Mouse (Mus musculus) left cerebral cortex, adult 11 months (tissue): ENCODE data around the gene Cenpp.

ENCODE experiments used
- DNase-seq: peaks from one replicate; pipeline ENCODE4 v3.0.0; 2022; ENCODE audit warnings: low spot score

The Cenpp gene

DNA sequence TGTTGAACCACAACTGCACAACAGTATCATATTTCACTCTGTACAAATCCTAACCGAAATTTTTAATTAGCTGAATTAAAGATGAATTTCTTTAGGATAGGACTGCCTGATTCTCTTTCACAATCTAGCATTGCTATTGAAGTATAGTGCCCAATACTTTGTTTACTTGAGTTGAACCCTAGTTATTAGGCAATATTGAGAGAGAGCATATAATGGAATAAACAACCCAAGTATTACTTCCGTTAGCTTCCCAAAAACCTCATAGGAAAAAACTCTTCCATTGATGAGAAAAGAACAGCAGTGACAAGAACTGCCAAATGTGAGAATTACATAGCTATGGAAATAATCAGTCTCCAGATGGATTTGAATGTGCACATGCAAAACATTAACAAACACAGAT, 126.3 kb downstream of the Cenpp start:
- no peak for DNase-seq

GRCm38 (mm10) chr13:49518761-49519160, 133.8 kb downstream of the Cenpp start:
- DNase-seq = no peak

DNA sequence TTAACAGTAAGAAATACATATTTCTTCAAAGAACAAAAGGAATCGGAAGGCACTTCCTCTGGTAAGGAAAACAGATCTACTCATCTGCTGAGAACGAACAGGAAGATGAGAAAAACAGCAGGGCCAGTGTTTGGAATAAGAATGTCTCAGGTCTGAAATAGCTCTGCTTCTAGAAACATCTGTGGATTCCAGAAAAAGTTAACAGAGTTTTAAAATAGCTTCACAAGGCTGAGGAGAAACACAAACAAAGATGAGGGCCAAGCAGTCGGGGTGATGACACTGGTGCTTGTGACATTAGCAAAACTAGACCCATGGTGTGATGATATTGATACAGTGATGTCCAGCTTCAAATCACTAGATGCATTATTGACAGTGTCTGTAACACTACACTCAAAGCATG, 145.4 kb downstream of the Cenpp start:
- DNase-seq = no peak

GRCm38 (mm10) chr13:49505776-49506175, 146.8 kb downstream of the Cenpp start:
- DNase-seq = no peak

DNA sequence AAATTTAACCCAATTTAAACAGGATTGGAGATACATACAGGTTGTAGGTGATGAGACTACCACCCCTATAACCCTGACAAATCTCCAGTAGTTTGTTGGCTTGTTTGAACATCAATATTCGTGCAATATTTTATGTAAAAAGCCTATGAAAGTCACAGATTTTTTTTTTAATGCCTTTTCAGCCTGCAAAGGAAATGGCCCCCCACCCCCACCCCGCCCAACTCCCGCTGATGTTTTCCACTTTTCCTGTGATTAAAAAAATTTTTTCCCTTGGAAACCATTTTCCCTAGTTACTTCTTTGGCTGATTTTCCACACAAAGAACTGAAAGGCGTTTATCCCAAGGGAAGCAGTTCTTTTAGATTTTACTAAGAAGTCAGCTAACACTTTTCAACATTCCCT, 148.1 kb downstream of the Cenpp start, which contains the start of gene Ecm2:
TSS of gene Ecm2 (plus strand) at position 301 of the 400 bp plus-strand sequence.
- no peak for DNase-seq

GRCm38 (mm10) chr13:49492376-49493368, 159.9 kb downstream of the Cenpp start, which contains the start of gene Tes3-ps:
TSS of gene Tes3-ps (plus strand) at chr13:49493318.
- no peak for DNase-seq

DNA sequence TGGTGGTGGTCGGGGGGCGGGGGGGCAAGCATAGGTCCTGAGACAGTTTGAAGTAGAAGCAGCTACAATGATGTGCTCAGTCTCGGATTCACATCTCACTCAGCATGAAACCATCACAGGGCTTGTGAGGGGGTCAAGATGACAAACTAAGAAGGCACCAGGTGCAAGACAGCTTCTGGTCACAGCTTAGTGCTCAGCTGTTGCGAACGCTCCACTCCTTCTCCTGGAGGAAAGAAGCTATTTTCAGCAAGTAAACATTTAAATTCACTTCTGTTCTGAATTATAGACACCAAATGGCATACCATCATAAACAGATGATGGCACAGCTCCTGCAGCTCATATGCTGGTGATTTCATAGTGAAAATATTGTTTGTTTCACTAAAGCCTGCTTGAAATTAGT, 167.2 kb downstream of the Cenpp start:
- no peak for DNase-seq

DNA sequence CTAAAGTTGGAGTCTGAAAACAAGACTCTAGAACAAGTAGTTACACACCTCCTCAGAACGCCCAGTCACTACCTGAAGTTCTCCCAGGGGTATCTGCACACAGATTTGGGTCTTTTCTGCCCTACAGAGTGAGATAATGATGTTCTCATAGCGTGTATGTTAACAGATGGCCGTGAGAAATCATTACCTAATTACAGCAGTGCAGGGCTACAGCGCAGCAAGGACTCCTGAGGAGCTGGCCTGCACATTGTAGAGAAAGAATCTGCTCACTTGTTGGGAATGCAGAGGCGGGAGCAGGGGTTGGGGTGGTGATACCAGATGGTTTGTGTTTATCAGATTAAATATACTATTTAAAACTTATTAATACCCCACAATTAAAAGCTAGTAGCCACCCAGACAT, 172.0 kb downstream of the Cenpp start:
- no peak for DNase-seq

GRCm38 (mm10) chr13:49480057-49480456, 172.5 kb downstream of the Cenpp start:
- DNase-seq = no peak

- no peak for DNase-seq
Observed at GRCm38 (mm10) chr13:49479399-49479798, 173.2 kb downstream of the Cenpp start.

DNA sequence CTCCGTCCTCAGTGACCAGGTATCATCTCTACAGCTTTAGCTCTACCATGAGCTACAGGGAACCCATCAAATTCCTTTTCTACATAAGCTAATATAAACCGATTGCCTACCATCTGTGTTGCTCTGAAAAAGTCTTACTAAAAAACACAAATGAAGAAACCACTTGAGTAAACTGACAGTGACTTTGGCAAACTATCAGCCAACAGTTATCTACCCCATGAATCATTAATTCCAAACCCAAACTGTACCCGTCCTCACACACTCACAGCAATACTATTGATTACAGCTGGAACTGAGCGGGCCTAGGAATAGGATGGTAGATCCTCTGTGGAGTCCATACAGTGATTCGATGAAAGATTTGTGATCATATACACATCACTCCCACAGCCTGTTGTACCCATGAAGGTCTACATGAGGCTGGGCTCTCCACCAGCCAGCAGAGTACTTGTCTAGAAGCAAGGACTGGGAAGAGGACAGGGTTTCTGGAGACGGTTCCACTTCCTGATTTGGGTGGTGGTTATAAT, 173.7 kb downstream of the Cenpp start:
- no peak for DNase-seq

GRCm38 (mm10) chr13:49477887-49478286, 174.7 kb downstream of the Cenpp start:
- DNase-seq = no peak

GRCm38 (mm10) chr13:49472676-49473005, 179.9 kb downstream of the Cenpp start:
- DNase-seq = no peak

- DNase-seq = no peak
Observed at GRCm38 (mm10) chr13:49471981-49472675, 180.5 kb downstream of the Cenpp start.

DNA sequence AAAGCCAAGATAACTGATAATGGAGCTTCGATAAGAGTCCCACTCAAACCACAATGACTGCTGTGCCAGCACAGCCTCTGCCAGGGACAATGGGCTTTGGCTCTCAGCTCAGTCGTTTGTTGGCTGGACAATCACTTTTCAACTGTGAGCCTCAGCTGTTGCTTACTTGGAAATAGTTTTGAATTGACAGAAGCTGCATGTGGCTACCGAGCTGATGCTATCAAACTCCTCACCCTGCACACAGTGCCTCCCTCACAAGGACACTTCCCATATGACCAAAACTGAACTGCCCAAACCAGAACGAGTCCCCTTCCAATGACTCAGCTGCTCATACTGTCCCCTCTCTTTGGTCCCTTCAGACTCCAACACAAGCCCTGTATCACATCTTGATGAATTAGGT, 181.8 kb downstream of the Cenpp start:
- DNase-seq = no peak

- no peak for DNase-seq
Observed at GRCm38 (mm10) chr13:49470319-49470718, 182.3 kb downstream of the Cenpp start.

- DNase-seq = no peak
Observed at GRCm38 (mm10) chr13:49469002-49469401, 183.6 kb downstream of the Cenpp start.

- DNase-seq = no peak
Observed at GRCm38 (mm10) chr13:49467585-49467984, 185.0 kb downstream of the Cenpp start.

DNA sequence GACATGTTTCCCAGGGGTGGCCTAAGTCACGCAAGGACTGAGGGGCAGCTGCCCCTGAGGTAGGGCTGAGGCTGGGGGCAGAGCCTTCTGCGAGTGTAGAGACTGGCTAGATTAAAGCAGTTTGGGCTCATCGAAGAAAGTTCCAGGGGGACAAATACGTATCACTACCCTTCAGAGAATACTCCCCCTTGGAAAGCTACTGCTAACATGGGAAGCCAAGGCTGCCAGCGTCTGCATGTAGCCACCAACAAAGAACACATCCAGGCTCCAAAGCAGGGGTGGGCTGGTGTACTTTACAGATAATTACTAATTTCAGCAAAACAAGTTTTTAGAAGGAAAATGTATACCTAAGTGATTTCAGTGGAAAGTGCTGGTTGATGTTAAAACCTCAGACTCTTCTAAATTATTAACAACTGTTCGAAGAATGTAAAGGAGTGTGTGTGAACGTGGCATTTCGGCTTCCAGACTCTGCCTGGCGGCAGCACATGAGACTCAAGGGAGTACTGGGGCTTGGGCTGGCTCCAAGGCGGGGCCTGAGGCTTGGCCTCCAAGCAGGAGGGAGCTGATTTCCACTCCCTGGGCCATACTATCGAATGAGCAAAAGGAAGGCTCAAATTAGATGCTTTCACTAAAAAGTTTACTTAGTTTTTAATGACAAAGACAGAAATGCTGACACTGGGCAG, 186.1 kb downstream of the Cenpp start:
- no peak for DNase-seq

DNA sequence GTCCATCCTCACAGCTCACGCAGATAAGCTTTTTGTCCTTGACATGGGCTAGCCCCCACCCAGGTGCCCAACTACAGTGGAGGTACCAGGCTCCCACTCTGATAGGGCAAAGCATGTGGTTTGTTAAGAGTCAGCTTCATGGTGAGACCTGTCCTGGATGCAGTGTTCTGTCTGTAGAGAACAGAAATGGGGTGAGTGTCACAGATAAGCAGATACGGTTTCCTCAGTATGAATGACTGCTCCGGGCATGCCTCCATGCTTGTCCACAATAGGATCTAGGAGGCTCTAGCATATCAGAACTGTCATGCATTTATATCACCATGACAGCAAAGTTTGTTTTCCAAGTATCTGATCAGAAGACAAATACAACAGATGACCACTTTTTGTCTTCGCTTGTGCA, 186.7 kb downstream of the Cenpp start:
- DNase-seq = no peak

DNA sequence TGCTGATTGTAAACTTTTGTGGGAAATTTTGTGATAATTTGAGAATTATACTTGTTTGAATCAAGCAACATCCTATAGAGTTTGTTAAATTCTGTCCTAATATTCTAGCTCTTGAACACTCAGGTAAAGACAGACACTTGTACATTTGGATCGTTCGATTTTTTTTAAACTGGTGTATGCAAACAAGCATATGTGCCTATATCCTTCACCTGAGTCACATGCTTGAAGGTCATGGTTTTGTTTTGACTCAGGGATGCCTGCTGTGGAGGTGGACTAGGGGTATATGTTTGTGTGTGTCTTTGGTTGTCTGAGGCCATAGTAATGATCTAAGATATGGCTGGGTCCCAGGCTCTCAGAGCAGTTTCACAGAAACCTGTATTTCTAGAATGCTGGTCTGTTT, 189.7 kb downstream of the Cenpp start:
- DNase-seq = no peak

GRCm38 (mm10) chr13:49461458-49462132, 191.0 kb downstream of the Cenpp start:
- no peak for DNase-seq
